Mouse (Mus musculus) erythroblast, embryonic 14.5 days (primary cell): ENCODE data around the gene Iqsec2.

Experiments
- GATA1 ChIP-seq: IDR thresholded peaks from 2 replicates; pipeline ENCODE4 v1.6.1; 2012; ENCODE audit warnings: low read length, inconsistent platforms, mixed read lengths
- TAL1 ChIP-seq: IDR thresholded peaks from 3 replicates; pipeline ENCODE4 v1.6.1; 2012; ENCODE audit warnings: low read length, inconsistent platforms, mixed read lengths

DNA sequence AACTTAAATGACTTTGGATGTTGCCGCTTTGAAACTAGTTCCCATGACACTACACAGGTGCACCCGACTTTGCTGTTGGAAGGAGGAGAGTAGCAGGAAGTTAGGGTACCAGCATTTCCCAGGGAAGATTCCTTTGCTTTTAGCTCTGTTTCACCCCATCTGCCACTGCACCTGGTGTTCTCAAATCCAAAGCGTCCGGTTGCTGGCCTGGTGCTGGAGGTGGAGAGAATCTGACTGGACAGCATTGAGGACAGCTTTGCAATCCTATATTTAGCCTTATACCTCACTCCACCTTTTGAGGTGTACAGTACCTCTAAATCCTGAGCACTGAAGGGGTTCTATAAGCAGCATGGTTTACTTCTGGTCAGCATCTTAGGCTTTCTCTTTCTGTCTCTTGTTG lies 17.3 kb downstream of the Iqsec2 start:
- TF ChIP-seq GATA1 = no peak
- TF ChIP-seq TAL1 = no peak
